Mouse (Mus musculus): ENCODE data around the gene Rheb.
A peak's percentile ranks its signal among the peaks of the same experiment; 100 is the strongest.

DNA sequence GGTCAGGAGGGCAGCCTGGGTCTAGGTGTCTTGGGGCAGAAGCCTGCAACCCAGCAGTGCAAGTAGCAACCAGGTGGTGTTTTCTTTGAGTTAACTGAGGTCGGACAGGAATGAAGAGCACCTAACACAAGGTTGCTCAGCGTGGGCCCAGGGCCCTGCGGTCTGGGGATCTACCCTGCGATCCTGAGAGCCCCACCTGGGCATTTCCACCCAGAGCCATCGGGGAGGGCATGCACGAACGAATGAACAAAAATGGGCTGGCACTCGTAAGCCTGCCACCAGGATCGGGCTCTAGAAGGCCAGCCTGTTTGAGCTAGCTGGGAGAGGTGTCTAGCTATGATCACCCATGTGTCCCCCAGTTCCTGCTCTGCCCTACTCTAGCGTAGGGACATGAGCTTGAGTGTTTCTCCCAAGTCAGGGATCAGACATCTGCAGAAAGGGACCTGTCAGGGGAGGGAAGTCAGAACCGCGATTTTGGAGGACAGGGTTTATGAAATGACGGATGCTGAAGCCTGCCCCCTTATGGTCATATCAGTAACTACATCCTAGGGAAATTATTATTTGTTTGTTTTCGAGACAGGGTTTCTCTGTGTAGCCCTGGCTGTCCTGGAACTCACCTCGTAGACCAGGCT lies 62.4 kb downstream of the Rheb start:
- TF ChIP-seq CTCF (conservative IDR thresholded peaks at IDR 0.05; ENCODE audit: low read length), result peak; percentile 86
- no peak for TF ChIP-seq NANOG (IDR thresholded peaks at IDR 0.05; ENCODE audit: borderline replicate concordance, low read length)

Measured in E14TG2a.4 (cell line).